Mouse (Mus musculus) liver, postnatal 0 days (tissue): Measurements from ENCODE around the gene Rhod. TPM values are rescaled to one million over a fixed set of nuclear protein-coding genes. Genes with fewer than 3 reads are reported as not detected.
"Not testable (repeated sequence)": the region's sequence is repeated elsewhere in the genome, so short reads cannot be mapped to it uniquely, and the experiment has no call there.

Experiments used
- ATAC-seq: fragments of 200-750 bp; cut with Nextera tagmentation; 2 replicates; pipeline ENCODE4 v1.8.0; 2017; ENCODE audit warnings: mild to moderate bottlenecking, moderate library complexity
- DNase-seq: peaks from one replicate; pipeline ENCODE4 v3.0.0-alpha.2; 2016
- H3K27ac ChIP-seq: fragments of 300-500 bp; sonication (generic); 2 replicates; pipeline ENCODE4 v1.5.1; 2014; ENCODE audit warnings: antibody characterized with exemption, moderate library complexity, mild to moderate bottlenecking, low read depth
- H3K27me3 ChIP-seq: fragments of 300-500 bp; sonication (generic); 2 replicates; pipeline ENCODE4 v1.6.1; 2014; ENCODE audit warnings: low read length, control low read depth, mixed read lengths; ENCODE audit not compliant: insufficient read depth
- H3K36me3 ChIP-seq: fragments of 300-500 bp; sonication (generic); replicated peaks from 2 replicates; pipeline ENCODE4 v1.6.1; 2014; ENCODE audit warnings: mild to moderate bottlenecking, control low read depth, low read length, moderate library complexity, mixed read lengths; ENCODE audit not compliant: insufficient read depth
- H3K4me1 ChIP-seq: fragments of 300-500 bp; sonication (generic); 2 replicates; pipeline ENCODE4 v1.6.1; 2014; ENCODE audit warnings: antibody characterized with exemption, mild to moderate bottlenecking, control low read depth; ENCODE audit not compliant: insufficient read depth
- H3K4me2 ChIP-seq: fragments of 300-500 bp; sonication (generic); 2 replicates; pipeline ENCODE4 v1.6.1; 2014; ENCODE audit warnings: low read depth, mild to moderate bottlenecking, low read length, moderate library complexity, mixed read lengths
- H3K4me3 ChIP-seq: fragments of 300-500 bp; sonication (generic); 2 replicates; pipeline ENCODE4 v1.5.1; 2014; ENCODE audit warnings: low read depth, low read length
- H3K9ac ChIP-seq: fragments of 300-500 bp; sonication (generic); replicated peaks from 2 replicates; pipeline ENCODE4 v1.6.1; 2014; ENCODE audit warnings: mild to moderate bottlenecking, moderate library complexity
- H3K9me3 ChIP-seq: fragments of 300-500 bp; sonication (generic); 2 replicates; pipeline ENCODE4 v1.6.1; 2016; ENCODE audit warnings: mild to moderate bottlenecking, control low read depth, low read length, mixed read lengths
- CTCF ChIP-seq: sonication (generic); IDR thresholded peaks from 2 replicates; pipeline ENCODE4 v1.5.1; 2016; ENCODE audit warnings: antibody characterized with exemption, low read depth
- EP300 ChIP-seq: IDR thresholded peaks from 2 replicates; pipeline ENCODE4 v1.6.1; 2016; ENCODE audit warnings: antibody characterized with exemption, low read depth, mild to moderate bottlenecking
- WGBS: fragments of 180-500 bp; shearing (Covaris S2); extraction: QIAGEN DNeasy Blood & Tissue Kit; methylation state at CpG from one replicate; pipeline ENCODE4 v1.1.7; 2014; ENCODE audit not compliant: insufficient replicate concordance; 5-methylcytosine and 5-hydroxymethylcytosine counted together
- polyA plus RNA-seq: library from polyadenylated mRNA; unstranded; fragments of >200 nt; fragmentation: Nextera tagmentation; extraction: Ambion mirVana; gene quantifications from 2 replicates; pipeline ENCODE4 v1.2.1, GENCODE M21; 2015

Rhod gene
- polyA plus RNA-seq, 1 experiment from 2014 or later = 14.8 TPM

GRCm38 (mm10) chr19:4468363-4468762 lies 29.1 kb upstream of the Rhod start:
- 0 out of 2 replicates have a peak, but pooled peaks cover 6% of the 10 kb centered on the region for H3K4me1 ChIP-seq
- WGBS = 32% methylated on average over 5 of the region's 5 CpGs
- H3K4me2 ChIP-seq = no peak overlapping the region
- H3K9me3 ChIP-seq = no peaks in the 10 kb centered on the region
- H3K9ac ChIP-seq = no peak overlapping the region
- no peaks in the 10 kb centered on the region for H3K36me3 ChIP-seq
- no peak overlapping the region for H3K27ac ChIP-seq
- no peak overlapping the region for H3K4me3 ChIP-seq
- peak; percentile 47 for DNase-seq
- peak; percentile 55 for TF ChIP-seq CTCF
- TF ChIP-seq EP300 = no peak
- ATAC-seq = no peak
- H3K27me3 ChIP-seq = 0 out of 2 replicates have a peak, but pooled peaks cover 2% of the 10 kb centered on the region

- H3K4me1 ChIP-seq = 0 out of 2 replicates have a peak, but pooled peaks cover 10% of the 10 kb centered on the region
- no peaks in the 10 kb centered on the region for H3K36me3 ChIP-seq
- no peaks in the 10 kb centered on the region for H3K27me3 ChIP-seq
- DNase-seq (no peak), ATAC-seq (no peak)
- no peak overlapping the region for H3K9ac ChIP-seq
- H3K9me3 ChIP-seq = no peaks in the 10 kb centered on the region
- H3K27ac ChIP-seq = no peak overlapping the region
- no peak overlapping the region for H3K4me2 ChIP-seq
- TF ChIP-seq EP300 = no peak
- no peak for TF ChIP-seq CTCF
- no peak overlapping the region for H3K4me3 ChIP-seq
- WGBS = 48% methylated on average over 4 of the region's 4 CpGs
Observed at GRCm38 (mm10) chr19:4464666-4465065, 25.4 kb upstream of the Rhod start.

GRCm38 (mm10) chr19:4461981-4462380 lies 22.7 kb upstream of the Rhod start:
- Histone ChIP-seq H3K9ac (no peak overlapping the region), H3K36me3 (no peaks in the 10 kb centered on the region), H3K4me2 (no peak overlapping the region), H3K27me3 (no peaks in the 10 kb centered on the region), H3K27ac (peak overlapping the region; percentile 68), H3K4me3 (no peak overlapping the region), H3K9me3 (no peaks in the 10 kb centered on the region), H3K4me1 (peaks cover 10% of the 10 kb centered on the region; the same call in 1 of the 2 replicates)
- 31% methylated on average over 8 of the region's 8 CpGs for WGBS
- TF ChIP-seq CTCF (no peak), EP300 (no peak)
- peak; percentile 95 for ATAC-seq
- peak; percentile 58 for DNase-seq

GRCm38 (mm10) chr19:4456227-4456626 lies 17.0 kb upstream of the Rhod start:
- Histone ChIP-seq H3K9me3 (no peaks in the 10 kb centered on the region), H3K4me2 (no peak overlapping the region), H3K27me3 (no peaks in the 10 kb centered on the region), H3K4me1 (no peaks in the 10 kb centered on the region; the same call in 1 of the 2 replicates), H3K9ac (no peak overlapping the region), H3K4me3 (no peak overlapping the region), H3K27ac (no peak overlapping the region), H3K36me3 (no peaks in the 10 kb centered on the region)
- no peak for ATAC-seq
- peak; percentile 80 for DNase-seq
- 14% methylated on average over 11 of the region's 11 CpGs for WGBS
- peak; percentile 81 for TF ChIP-seq CTCF
- TF ChIP-seq EP300 = no peak

GRCm38 (mm10) chr19:4455071-4455800 lies 16.0 kb upstream of the Rhod start:
- no peak overlapping the region for H3K4me2 ChIP-seq
- TF ChIP-seq EP300 (no peak), CTCF (no peak)
- no peak overlapping the region for H3K27ac ChIP-seq
- ATAC-seq (no peak), DNase-seq (no peak)
- H3K9ac ChIP-seq = no peak overlapping the region
- H3K4me1 ChIP-seq = no peaks in the 10 kb centered on the region; the same call in 1 of the 2 replicates
- 80% methylated on average over 15 of the region's 15 CpGs for WGBS
- no peaks in the 10 kb centered on the region for H3K9me3 ChIP-seq
- no peaks in the 10 kb centered on the region for H3K36me3 ChIP-seq
- H3K27me3 ChIP-seq = no peaks in the 10 kb centered on the region
- H3K4me3 ChIP-seq = no peak overlapping the region

- WGBS = 35% methylated on average over 1 of the region's 1 CpGs
- not testable (repeated sequence) for H3K27me3 ChIP-seq, H3K36me3 ChIP-seq, ATAC-seq, DNase-seq, H3K4me3 ChIP-seq, H3K9ac ChIP-seq, H3K4me1 ChIP-seq, H3K9me3 ChIP-seq, H3K4me2 ChIP-seq, H3K27ac ChIP-seq
Observed at GRCm38 (mm10) chr19:4454040-4454439, 14.8 kb upstream of the Rhod start.
